Mouse (Mus musculus) thymus, adult 2 months (tissue): ENCODE results near the gene Pcsk5.

Source experiments
- CTCF ChIP-seq: fragments of 200-500 bp; IDR thresholded peaks from 2 replicates; pipeline ENCODE4 v1.5.1; 2012; ENCODE audit warnings: mild to moderate bottlenecking, control low read depth, low read length, moderate library complexity, borderline replicate concordance; ENCODE audit not compliant: control insufficient read depth, poor library complexity, insufficient read depth; ENCODE audit errors: extremely low read depth
- POLR2A ChIP-seq: fragments of 200-500 bp; IDR thresholded peaks from 2 replicates; pipeline ENCODE4 v1.6.1; 2012; ENCODE audit warnings: mild to moderate bottlenecking, low read length, control low read depth, moderate library complexity; ENCODE audit not compliant: control insufficient read depth, poor library complexity, insufficient read depth; ENCODE audit errors: extremely low read depth

DNA sequence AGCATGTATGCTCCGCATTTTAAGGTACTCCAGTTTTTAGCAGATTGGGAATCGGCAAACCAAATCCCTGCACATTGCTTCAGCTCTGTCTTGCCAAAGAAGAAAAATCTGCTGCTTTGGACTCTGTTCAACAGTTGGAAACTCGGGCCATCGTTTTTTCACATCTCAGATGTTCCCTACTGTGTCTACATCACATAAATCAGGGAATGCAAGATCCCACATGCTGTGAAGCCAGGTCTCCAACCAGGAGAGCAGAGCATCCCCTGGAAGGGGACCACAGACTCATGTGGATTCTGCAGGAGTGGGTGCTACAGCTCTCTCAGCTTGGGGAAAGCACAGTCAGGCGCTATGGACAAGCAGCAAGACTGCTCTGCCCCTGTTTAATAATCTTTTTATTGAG lies 18.4 kb downstream of the Pcsk5 start:
- TF ChIP-seq POLR2A (no peak), CTCF (no peak)
